Mouse (Mus musculus) lung, postnatal 0 days (tissue): ENCODE results near the gene Tmem95.
"Not testable (repeated sequence)": the region's sequence is repeated elsewhere in the genome, so short reads cannot be mapped to it uniquely, and the experiment has no call there.

Source experiments
- CTCF ChIP-seq: IDR thresholded peaks from 2 replicates; pipeline ENCODE4 v1.5.1; 2016; ENCODE audit warnings: antibody characterized with exemption, mild to moderate bottlenecking
- EP300 ChIP-seq: IDR thresholded peaks from 2 replicates; pipeline ENCODE4 v1.6.1; 2016; ENCODE audit warnings: antibody characterized with exemption, mild to moderate bottlenecking, control low read depth

DNA sequence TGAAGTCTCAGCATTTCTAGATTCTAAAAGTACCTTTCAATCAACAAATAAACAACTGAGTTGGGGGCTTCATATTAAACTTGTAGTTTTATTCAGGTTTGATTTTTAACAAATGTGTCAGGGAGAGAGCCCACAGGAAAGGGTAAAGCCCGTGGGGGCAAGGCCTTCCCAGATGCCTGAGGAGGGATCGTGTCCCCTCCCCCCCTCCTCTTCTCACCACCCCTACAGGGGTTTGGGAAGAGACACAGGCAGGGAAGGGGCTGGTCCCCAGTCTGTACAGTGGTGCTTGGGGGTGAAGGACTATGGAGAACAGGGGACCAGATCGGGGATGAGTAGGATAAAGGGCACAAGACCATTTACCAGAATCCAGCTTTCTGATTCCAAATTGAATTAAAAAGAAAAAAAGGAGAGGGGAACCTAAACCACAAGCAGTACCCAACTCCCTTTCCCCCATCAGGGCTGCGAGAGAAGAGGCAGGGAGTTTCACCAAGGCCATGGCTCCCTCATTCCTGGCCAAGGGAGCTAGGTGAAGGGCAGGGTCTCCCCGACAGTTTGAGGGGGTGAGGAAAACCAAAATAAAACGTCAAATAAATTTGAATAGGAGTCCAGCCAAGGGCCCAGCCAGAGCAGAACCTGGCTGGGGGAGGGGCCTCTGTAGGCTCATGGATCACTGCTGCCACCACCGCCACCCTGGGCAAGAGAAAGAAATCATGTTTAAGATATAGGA lies 39.0 kb upstream of the Tmem95 start:
- TF ChIP-seq CTCF, EP300: not testable (repeated sequence)
